Mouse (Mus musculus) gastrocnemius, postnatal 36 days (tissue): Measurements from ENCODE around the gene Mars. TPM values are rescaled to one million over a fixed set of nuclear protein-coding genes. Genes with fewer than 3 reads are reported as not detected.
A peak's percentile ranks its signal among the peaks of the same experiment; 100 is the strongest.
"Not testable (repeated sequence)": the region's sequence is repeated elsewhere in the genome, so short reads cannot be mapped to it uniquely, and the experiment has no call there.

Experiments
- DNase-seq, 2 experiments: peaks; one replicate each; pipeline ENCODE4 v3.0.0; 2022
- intact Hi-C: fragments of 180-260 bp; cut with DNase I; formaldehyde crosslinking; loops from one replicate; pipeline ENCODE4 v1.15.1; 2025
- total RNA-seq, 2 experiments: library from RNA; stranded (reverse); gene quantifications; 2 replicates each; pipeline ENCODE4 v1.2.3; 2021

The Mars gene
- total RNA-seq, 2 experiments from 2014 or later, result 54.1 to 56.1 TPM

GRCm38 (mm10) chr10:127318009-127318408 lies 6.4 kb upstream of the Mars start:
- DNase-seq, result no peak
- intact Hi-C loops, result no loop called here

- DNase-seq, result no peak
- intact Hi-C loops, result no loop called here
Measured at GRCm38 (mm10) chr10:127317277-127317676, 5.7 kb upstream of the Mars start.

GRCm38 (mm10) chr10:127314950-127315349 lies 3.4 kb upstream of the Mars start:
- DNase-seq, intact Hi-C loops: not testable (repeated sequence)

GRCm38 (mm10) chr10:127313516-127313915 lies 1.9 kb upstream of the Mars start:
- intact Hi-C loops, result not testable (repeated sequence)

GRCm38 (mm10) chr10:127312858-127313257 lies 1.3 kb upstream of the Mars start:
- DNase-seq, result no peak
- intact Hi-C loops, result no loop called here

More at GRCm38 (mm10) chr10:127313516-127313915, 1.9 kb upstream of the Mars start:
- not testable (repeated sequence) for DNase-seq

- intact Hi-C loops, result no loop called here
- DNase-seq, result peak; percentile 62 to 73
Measured at GRCm38 (mm10) chr10:127312356-127312676, 730 bp upstream of the Mars start.

GRCm38 (mm10) chr10:127310523-127311475 lies 787 bp downstream of the Mars start:
- intact Hi-C loops, result no loop called here
- DNase-seq, result no peak

- intact Hi-C loops, result loop anchor here (2.0 kb wide), 1 partner anchor 16 kb away; no protein-coding TSS in a partner anchor
- not testable (repeated sequence) for DNase-seq
Measured at GRCm38 (mm10) chr10:127309167-127309566, 2.4 kb downstream of the Mars start.

GRCm38 (mm10) chr10:127303136-127303535 lies 8.4 kb downstream of the Mars start:
- intact Hi-C loops, result no loop called here
- no peak for DNase-seq

- intact Hi-C loops, result no loop called here
- DNase-seq, result no peak
Measured at GRCm38 (mm10) chr10:127300361-127300760, 11.2 kb downstream of the Mars start.

- intact Hi-C loops, result no loop called here
Measured at GRCm38 (mm10) chr10:127297015-127297871, 14.3 kb downstream of the Mars start.

GRCm38 (mm10) chr10:127295986-127296794 lies 15.4 kb downstream of the Mars start:
- intact Hi-C loops, result no loop called here

More at GRCm38 (mm10) chr10:127297015-127297871, 14.3 kb downstream of the Mars start:
- no peak for DNase-seq

GRCm38 (mm10) chr10:127294895-127295510 lies 16.6 kb downstream of the Mars start:
- intact Hi-C loops, result no loop called here
- DNase-seq, result no peak

More at GRCm38 (mm10) chr10:127295986-127296794, 15.4 kb downstream of the Mars start:
- no peak for DNase-seq

GRCm38 (mm10) chr10:127293590-127294113 lies 17.9 kb downstream of the Mars start:
- DNase-seq, result no peak
- intact Hi-C loops, result loop anchor here (2.0 kb wide), 1 partner anchor 15 kb away; no protein-coding TSS in a partner anchor

- intact Hi-C loops, result loop anchor here (2.0 kb wide), 1 partner anchor 16 kb away; no protein-coding TSS in a partner anchor
- no peak for DNase-seq
Measured at GRCm38 (mm10) chr10:127292987-127293538, 18.5 kb downstream of the Mars start.

GRCm38 (mm10) chr10:127291881-127292638 lies 19.5 kb downstream of the Mars start:
- intact Hi-C loops, result loop anchor here (2.0 kb wide), 1 partner anchor 17 kb away; no protein-coding TSS in a partner anchor
- no peak for DNase-seq

- peak in 1 of 2 experiments; percentile 38 for DNase-seq
- intact Hi-C loops, result no loop called here
Measured at GRCm38 (mm10) chr10:127290930-127291880, 20.4 kb downstream of the Mars start.
